In genomic region chr4:124700248-124700971, GRCm38 (mm10) we compare ENCODE assay signal across 8 mouse cellular contexts. TPM values are rescaled to one million over a fixed set of nuclear protein-coding genes. Genes with fewer than 3 reads are reported as not detected.
DNase-seq lines count a peak whose midpoint lies in the region; ATAC-seq and TF ChIP-seq lines count a peak whose summit lies in the region.

Gene Fhl3 (plus strand): TSS chr4:124700701.

- peak; percentile 45 for ATAC-seq in common myeloid progenitor, adult 5-6 weeks (replicated peaks; ENCODE audit: low read depth, poor library complexity, severe bottlenecking)
- ATAC-seq in lung, embryonic 15.5 days (ENCODE audit: borderline replicate concordance, extremely low read depth, low FRiP score, low TSS enrichment): peak; percentile 73

- no peak for TF ChIP-seq CTCF in olfactory bulb, adult 2 months (IDR thresholded peaks at IDR 0.05; ENCODE audit: insufficient read depth, low read depth, low read length)

- H3K27me3 ChIP-seq in lung, embryonic 15.5 days: peaks cover 25% of the 10 kb centered on the region

- DNase-seq in adrenal gland, adult (ENCODE audit: inconsistent age in 2 of 2, low spot score in 1 of 2): peak; percentile 73 to 87
- DNase-seq in adrenal gland, adult 8-10 months: no peak
- peak; percentile 64 to 68 for DNase-seq in heart, adult 18-20 months
- peak; percentile 80 for DNase-seq in kidney, adult 11 months
- DNase-seq in cerebellum, adult 11 months: no peak

- TF ChIP-seq POLR2A in olfactory bulb, adult 2 months (IDR thresholded peaks at IDR 0.05; ENCODE audit: insufficient read depth, low read depth, low read length): no peak

- peaks cover 52% of the 10 kb centered on the region for H3K4me1 ChIP-seq in lung, embryonic 15.5 days
- peaks cover 39% of the 10 kb centered on the region for H3K4me1 ChIP-seq in olfactory bulb, adult 2 months (ENCODE audit: control insufficient read depth, insufficient read depth, low read length)

- no peaks in the 10 kb centered on the region for H3K9me3 ChIP-seq in lung, embryonic 15.5 days

- peak within 1 kb of the TSS; percentile 92 for H3K9ac ChIP-seq in lung, embryonic 15.5 days

- WGBS in lung, embryonic 15.5 days: 1% methylated on average over 43 of the region's 59 CpGs
- 1% methylated on average over 48 of the region's 59 CpGs for WGBS in olfactory bulb, adult 2 months

- H3K27ac ChIP-seq in lung, embryonic 15.5 days: peak within 1 kb of the TSS; percentile 86
- H3K27ac ChIP-seq in olfactory bulb, adult 2 months (ENCODE audit: insufficient read depth, low read depth, low read length): no peak within 1 kb of the TSS

- peak within 1 kb of the TSS; percentile 84 for H3K4me3 ChIP-seq in lung, embryonic 15.5 days
- H3K4me3 ChIP-seq in olfactory bulb, adult 2 months (ENCODE audit: insufficient read depth, low read depth, low read length): peak within 1 kb of the TSS; percentile 50

- peak within 1 kb of the TSS; percentile 95 for H3K4me2 ChIP-seq in lung, embryonic 15.5 days

- no peaks in the 10 kb centered on the region for H3K36me3 ChIP-seq in lung, embryonic 15.5 days

RNA-seq across cellular contexts. Expression of gene Fhl3, which starts in this region (rescaled TPM):
- total RNA-seq in adrenal gland, adult 8-10 months (2022): 10 to 100 TPM in 2 of 4 experiments, 1 to 10 TPM in 2; 5.5 to 12.8 (median 8.9) TPM
- total RNA-seq in common myeloid progenitor, adult 5-6 weeks (2017): 4.1 and 5.3 TPM in 2 replicates
- total RNA-seq in heart, adult 18-20 months (2021): 10 to 100 TPM in 1 of 2 experiments, 1 to 10 TPM in 1; 8.2 to 13.8 TPM
- polyA plus RNA-seq in lung, embryonic 15.5 days (2015; fragmentation: Nextera tagmentation; extraction: Ambion mirVana): 5.3 and 9.3 TPM in 2 replicates
- polyA plus RNA-seq in olfactory bulb, adult 2 months (2012; ENCODE audit: insufficient read depth, insufficient read length, low replicate concordance, missing spikeins): not detected in 2 replicates

Comparison
In these comparisons a context has a peak if more than half of its experiments do, and no peak if none do; other contexts are left out.
1. DNase-seq: peak in adrenal gland, adult (2 of 2), heart, adult 18-20 months (2 of 2) and kidney, adult 11 months (single experiment); none in adrenal gland, adult 8-10 months (single experiment) and cerebellum, adult 11 months (single experiment).